Mouse (Mus musculus) urinary bladder, postnatal 25 days (tissue): Measurements from ENCODE around the gene Gm44790.
A peak's percentile ranks its signal among the peaks of the same experiment; 100 is the strongest.
"Not testable (repeated sequence)": the region's sequence is repeated elsewhere in the genome, so short reads cannot be mapped to it uniquely, and the experiment has no call there.

Source experiments
- DNase-seq: peaks from one replicate; pipeline ENCODE4 v3.0.0; 2022; ENCODE audit warnings: low spot score

Gm44790 gene

DNA sequence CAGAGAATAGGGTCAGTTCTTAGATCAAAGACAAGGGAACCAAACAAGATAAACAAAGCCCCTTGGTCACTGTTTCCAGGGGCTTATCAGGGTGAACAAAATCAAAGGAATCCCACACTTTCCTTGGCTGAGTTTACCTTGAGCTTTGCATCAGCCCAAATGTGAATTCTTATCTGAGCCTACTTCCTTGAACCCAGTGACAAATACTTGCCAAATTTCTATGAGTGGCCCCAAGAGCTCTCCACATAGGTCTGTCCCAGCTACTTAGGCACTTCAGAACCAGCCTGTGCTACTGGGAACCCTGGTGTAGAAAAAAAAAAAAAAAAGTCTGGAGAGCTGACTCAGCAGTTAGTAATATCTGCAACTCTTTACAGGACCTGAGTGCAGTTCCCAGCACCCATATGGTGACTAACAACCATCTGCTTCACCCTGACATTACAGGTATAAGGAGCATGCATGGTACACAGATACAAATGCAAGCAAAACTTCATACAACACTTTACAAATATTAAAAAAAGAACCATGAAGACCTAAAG is 48.3 kb downstream of the Gm44790 start:
- no peak for DNase-seq

DNA sequence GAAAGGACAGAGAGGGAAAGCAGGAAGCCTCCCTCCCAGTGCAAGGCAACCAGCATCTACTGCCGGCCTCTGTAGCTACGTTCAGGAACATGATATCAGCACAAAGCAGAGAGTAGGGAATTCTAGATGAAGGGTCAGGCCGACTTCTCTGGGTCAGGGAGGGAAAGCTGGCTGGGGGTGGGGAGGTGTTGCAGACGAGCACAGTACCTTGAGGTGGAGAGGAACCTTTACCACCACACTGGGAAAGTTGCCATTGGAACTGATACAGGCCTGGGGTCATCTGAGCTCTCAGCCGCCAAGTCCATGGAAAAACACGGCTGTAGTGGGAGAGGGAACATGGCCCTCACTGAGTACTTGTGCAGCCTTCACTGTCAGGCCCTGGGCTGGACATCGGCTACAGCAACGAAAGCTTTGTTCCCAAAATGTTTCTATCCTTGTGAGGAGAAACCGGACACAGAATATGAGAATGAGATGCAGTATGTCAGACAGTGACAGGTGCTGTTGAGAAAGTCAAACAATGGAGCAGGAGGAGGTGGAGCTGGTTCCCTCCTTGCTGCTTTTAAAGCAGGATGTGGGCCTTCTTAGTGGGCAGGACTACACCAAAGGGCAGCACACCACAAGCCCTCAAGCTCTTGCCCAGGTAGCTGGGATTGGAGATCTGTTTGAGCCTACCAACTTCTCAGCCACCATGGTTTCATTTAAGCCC is 49.2 kb downstream of the Gm44790 start:
- DNase-seq = no peak

GRCm38 (mm10) chr6:86476931-86477330 is 50.5 kb downstream of the Gm44790 start:
- DNase-seq = no peak

DNA sequence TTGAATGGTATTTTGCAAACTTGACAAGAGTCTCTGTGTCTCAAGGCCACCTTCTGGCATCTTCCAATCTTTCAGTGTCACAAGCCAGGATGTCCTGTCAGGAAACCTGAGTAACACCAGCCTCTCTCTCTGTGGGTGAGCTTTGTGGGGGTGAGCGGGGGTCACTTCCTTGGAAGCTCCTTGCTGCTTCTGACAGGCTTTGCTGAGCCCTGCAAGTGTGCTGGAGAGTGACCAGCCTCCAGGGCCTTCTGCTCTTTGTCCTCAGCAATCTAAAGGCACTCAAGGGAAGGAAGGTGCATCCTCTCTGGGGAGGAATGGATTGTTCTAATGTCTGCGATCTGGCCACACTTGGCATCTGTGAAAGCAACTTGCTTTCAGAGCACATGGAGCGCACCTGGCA is 52.9 kb downstream of the Gm44790 start:
- DNase-seq = no peak

DNA sequence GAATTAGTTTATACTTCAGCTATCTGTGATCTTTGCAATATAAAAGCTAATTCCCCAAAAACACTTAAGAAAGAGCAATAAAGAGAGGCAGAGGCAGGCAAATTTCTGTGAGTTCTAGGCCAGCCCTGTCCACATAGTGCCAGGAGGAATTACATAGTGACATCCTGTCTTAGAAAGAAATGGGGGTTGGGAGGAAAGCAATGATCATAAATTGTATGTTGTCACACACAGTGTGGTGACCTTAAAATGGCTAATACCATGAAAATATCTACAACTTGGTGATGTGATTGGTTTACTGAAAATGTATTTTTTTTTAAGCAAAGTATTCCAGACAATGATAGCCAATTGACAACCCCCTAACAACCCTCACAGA is 53.3 kb downstream of the Gm44790 start:
- no peak for DNase-seq

GRCm38 (mm10) chr6:86480189-86480831 is 53.9 kb downstream of the Gm44790 start:
- DNase-seq = peak; percentile 19

GRCm38 (mm10) chr6:86481871-86482270 is 55.4 kb downstream of the Gm44790 start:
- DNase-seq = no peak

DNA sequence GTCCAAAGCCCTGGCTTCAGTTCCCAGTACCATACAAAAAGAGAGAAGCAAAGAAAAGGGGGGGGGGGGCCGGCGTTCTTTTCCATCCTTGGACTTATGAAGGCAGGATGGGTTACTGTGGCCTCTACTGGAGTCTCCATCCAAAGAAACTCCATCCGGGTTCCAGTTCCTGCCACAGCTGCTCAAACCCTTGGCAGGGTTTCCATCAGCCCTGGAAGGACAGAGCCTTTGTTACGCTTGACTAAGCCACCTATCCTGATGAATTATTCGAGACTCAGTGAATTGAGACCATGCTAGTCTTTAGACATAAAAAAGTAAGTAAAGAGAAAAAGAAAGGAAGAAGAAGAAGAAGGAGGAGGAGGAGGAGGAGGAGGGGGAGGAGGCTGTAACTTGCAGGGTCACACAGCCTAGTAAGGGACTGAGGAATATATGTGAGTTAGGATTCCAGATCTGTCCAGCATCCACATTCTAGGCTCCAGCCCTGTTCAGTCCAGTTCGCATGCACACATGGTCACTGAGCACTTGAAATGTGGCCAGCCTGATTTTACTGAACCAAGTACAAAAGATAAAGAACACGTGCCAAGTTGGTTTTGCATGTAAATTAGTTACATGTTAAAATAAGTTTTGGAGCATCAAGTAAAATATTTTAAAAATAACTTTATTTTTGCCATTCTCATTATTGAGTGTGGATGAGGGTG is 59.6 kb downstream of the Gm44790 start:
- no peak for DNase-seq

DNA sequence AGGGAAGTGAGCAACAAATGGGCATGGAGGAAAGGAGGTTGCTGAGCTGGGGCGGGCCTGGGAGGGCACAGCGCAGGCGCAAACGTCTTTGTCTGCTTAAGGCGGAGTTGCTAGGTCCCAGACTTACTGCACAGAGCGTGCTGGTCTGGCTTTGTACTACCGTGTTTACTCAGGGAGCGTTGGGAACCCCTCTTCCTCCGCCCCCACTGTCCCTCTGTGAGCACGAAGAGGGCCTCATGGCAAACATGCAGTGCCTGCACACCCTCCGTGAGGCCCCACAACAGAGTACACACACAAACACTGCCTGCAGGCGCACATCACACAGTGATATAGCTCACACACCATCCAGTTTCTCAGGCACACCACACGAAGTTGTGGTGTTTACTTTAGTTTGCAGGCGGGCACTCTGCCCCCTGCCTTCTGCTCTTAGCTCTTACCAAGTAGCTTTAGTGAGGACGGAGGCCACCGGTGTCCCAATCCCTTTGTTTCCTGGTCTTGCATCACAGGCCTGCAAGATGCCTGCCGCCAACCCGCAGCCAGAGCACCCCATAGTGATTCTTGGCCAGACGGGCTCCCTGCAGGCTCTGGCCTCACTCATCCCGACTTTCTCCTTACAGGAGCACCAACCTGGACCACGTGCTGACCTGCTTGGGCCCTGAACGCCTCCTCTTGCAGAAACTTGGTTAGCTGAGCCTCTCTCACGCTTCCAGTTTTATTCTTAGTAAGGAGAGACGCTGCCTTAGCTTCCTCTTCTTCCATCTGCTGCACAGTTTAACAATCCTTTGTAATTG is 61.1 kb downstream of the Gm44790 start:
- DNase-seq = peak; percentile 70

GRCm38 (mm10) chr6:86488149-86488485 is 61.7 kb downstream of the Gm44790 start:
- DNase-seq = no peak

DNA sequence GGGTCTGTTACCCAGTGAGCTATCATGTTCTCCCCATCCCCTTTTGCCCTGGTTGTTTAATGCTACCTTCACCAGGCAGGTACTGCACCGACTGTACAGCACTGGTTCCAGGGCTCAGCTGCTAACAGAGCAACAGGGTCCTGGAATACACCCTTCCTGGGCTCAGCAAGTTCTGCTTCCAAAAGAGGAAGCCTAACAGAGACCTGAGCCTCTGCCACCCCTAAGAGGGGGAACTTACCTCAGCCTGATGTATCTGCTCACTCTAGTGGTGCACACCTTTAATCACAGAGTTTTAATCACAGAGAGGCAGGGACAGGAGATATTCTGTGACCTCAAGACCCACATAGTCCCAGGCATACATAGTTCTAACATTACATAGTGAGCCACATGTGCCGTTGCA is 63.5 kb downstream of the Gm44790 start:
- DNase-seq = no peak

GRCm38 (mm10) chr6:86490413-86490812 is 64.0 kb downstream of the Gm44790 start:
- not testable (repeated sequence) for DNase-seq

DNA sequence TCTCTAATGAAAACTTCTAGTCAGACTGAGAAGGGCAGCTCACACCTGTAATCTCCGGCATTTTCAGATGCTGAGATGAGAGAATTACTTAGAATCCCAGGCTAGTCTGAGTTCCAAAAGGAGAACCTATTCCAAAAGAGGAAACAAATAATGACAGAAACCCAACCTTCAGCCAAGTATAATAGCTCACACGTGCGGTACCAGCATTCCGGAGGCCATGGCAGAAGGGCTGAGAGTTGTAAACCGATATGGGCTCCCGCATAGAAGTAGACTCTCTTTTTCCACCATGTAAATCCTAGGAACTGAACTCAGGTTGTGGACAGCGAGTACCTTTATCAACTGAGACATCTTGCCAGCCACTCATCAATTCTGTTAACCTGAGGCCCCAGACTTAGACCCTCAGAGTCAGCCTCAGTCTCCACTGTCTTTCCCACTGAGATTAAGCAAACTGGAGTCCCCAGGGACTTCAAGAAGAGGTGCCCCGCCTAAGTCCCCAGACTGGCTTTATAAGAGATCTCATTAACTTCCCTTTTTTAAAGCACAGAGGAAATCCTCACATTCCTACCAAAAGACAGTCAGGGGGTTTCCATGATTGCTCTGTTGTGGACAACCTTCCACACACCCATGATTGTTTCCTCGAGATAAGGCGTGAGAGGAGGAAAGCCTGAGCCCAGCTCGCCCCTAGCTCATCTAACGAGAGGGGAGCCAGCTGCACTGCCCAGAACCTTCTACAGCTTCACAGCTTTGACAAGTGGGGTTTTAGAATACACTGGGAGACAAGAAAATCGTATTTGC is 67.2 kb downstream of the Gm44790 start:
- DNase-seq = no peak

- no peak for DNase-seq
These were observed 68.3 kb downstream of the Gm44790 start for GRCm38 (mm10) chr6:86494767-86495166.
